Mouse (Mus musculus): ENCODE measurements around the gene Ttc30b.

- TF ChIP-seq POLR2A (IDR thresholded peaks at IDR 0.05; ENCODE audit: control insufficient read depth, low read depth, low read length) (no peak), CTCF (IDR thresholded peaks at IDR 0.05; ENCODE audit: control insufficient read depth, insufficient read depth, insufficient replicate concordance, low read depth, low read length) (no peak)
Measured at GRCm38 (mm10) chr2:75901869-75902268, 36.5 kb downstream of the Ttc30b start.

Measured in testis, adult 2 months (tissue).